Mouse (Mus musculus) midbrain, embryonic 10.5 days (tissue): ENCODE data around the gene Prkrip1. TPM values are rescaled to one million over a fixed set of nuclear protein-coding genes. Genes with fewer than 3 reads are reported as not detected.
"Not testable (repeated sequence)": the region's sequence is repeated elsewhere in the genome, so short reads cannot be mapped to it uniquely, and the experiment has no call there.

Experiments
- DNase-seq: peaks from one replicate; pipeline ENCODE4 v3.0.0-alpha.2; 2017; ENCODE audit warnings: low spot score
- H3K27ac ChIP-seq: fragments of 300-500 bp; sonication (generic); replicated peaks from 2 replicates; pipeline ENCODE4 v1.5.1; 2016; ENCODE audit warnings: mild to moderate bottlenecking
- H3K27me3 ChIP-seq: fragments of 300-500 bp; sonication (generic); 2 replicates; pipeline ENCODE4 v1.6.1; 2016; ENCODE audit warnings: low read depth, mild to moderate bottlenecking; ENCODE audit not compliant: poor library complexity, severe bottlenecking
- H3K36me3 ChIP-seq: fragments of 300-500 bp; sonication (generic); 2 replicates; pipeline ENCODE4 v1.6.1; 2016; ENCODE audit warnings: mild to moderate bottlenecking, moderate library complexity
- H3K4me1 ChIP-seq: fragments of 300-500 bp; sonication (generic); 2 replicates; pipeline ENCODE4 v1.6.1; 2016
- H3K4me3 ChIP-seq: fragments of 300-500 bp; sonication (generic); 2 replicates; pipeline ENCODE4 v1.5.1; 2016; ENCODE audit warnings: mild to moderate bottlenecking, moderate library complexity
- H3K9me3 ChIP-seq: fragments of 300-500 bp; sonication (generic); replicated peaks from 2 replicates; pipeline ENCODE4 v1.6.1; 2016; ENCODE audit warnings: mild to moderate bottlenecking
- WGBS: fragments of 180-500 bp; shearing (Covaris S2); methylation state at CpG from one replicate; pipeline ENCODE4 v1.1.7; 2016; 5-methylcytosine and 5-hydroxymethylcytosine counted together
- polyA plus RNA-seq: library from polyadenylated mRNA; unstranded; fragments of >200 nt; fragmentation: Nextera tagmentation; extraction: Ambion mirVana; gene quantifications from 2 replicates; pipeline ENCODE4 v1.2.1, GENCODE M21; 2016

Gene Prkrip1
- polyA plus RNA-seq, 1 experiment from 2014 or later, result 72.9 TPM

- no peak for DNase-seq
- Histone ChIP-seq H3K27me3 (peaks cover 14% of the 10 kb centered on the region), H3K4me1 (peaks cover 22% of the 10 kb centered on the region), H3K36me3 (peaks cover 13% of the 10 kb centered on the region; the same call in 1 of the 2 replicates), H3K27ac (peak overlapping the region; percentile 87), H3K4me3 (peak overlapping the region; percentile 74), H3K9me3 (peaks cover 7% of the 10 kb centered on the region; the same call in 1 of the 2 replicates)
- 17% methylated on average over 15 of the region's 15 CpGs for WGBS
Observed at GRCm38 (mm10) chr5:136169626-136170511, 28.9 kb downstream of the Prkrip1 start.

GRCm38 (mm10) chr5:136168071-136168470 lies 30.7 kb downstream of the Prkrip1 start:
- DNase-seq, result no peak
- Histone ChIP-seq H3K27ac (no peak overlapping the region), H3K36me3 (peaks cover 13% of the 10 kb centered on the region; the same call in 1 of the 2 replicates), H3K9me3 (peaks cover 7% of the 10 kb centered on the region; the same call in 1 of the 2 replicates), H3K4me3 (no peak overlapping the region), H3K27me3 (peaks cover 14% of the 10 kb centered on the region), H3K4me1 (peaks cover 22% of the 10 kb centered on the region)
- WGBS, result 93% methylated on average over 3 of the region's 3 CpGs

DNA sequence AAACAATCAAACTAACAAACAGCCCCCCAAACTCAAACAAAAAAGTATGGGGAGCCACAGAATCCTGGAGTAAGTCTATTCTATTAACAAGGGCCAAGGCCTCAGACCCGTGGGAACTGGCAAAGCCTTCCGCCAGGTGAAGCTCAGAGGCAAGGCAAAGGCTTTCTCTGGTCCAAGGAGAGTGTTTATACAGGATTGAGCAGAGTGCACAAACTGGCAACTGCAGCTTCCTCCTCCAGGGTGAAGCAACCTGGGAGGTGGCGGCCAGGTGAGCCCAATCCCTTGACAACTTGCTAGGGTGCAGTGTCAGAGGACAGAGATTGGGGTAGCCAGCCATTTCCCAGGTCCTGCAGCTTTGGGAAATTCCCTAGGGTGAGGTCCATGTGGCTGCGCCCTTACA lies 31.5 kb downstream of the Prkrip1 start:
- Histone ChIP-seq H3K9me3 (peaks cover 7% of the 10 kb centered on the region; the same call in 1 of the 2 replicates), H3K4me3 (no peak overlapping the region), H3K27ac (no peak overlapping the region), H3K4me1 (peaks cover 22% of the 10 kb centered on the region), H3K27me3 (peaks cover 9% of the 10 kb centered on the region), H3K36me3 (peaks cover 13% of the 10 kb centered on the region; the same call in 1 of the 2 replicates)
- WGBS, result 91% methylated on average over 4 of the region's 4 CpGs
- DNase-seq, result no peak

DNA sequence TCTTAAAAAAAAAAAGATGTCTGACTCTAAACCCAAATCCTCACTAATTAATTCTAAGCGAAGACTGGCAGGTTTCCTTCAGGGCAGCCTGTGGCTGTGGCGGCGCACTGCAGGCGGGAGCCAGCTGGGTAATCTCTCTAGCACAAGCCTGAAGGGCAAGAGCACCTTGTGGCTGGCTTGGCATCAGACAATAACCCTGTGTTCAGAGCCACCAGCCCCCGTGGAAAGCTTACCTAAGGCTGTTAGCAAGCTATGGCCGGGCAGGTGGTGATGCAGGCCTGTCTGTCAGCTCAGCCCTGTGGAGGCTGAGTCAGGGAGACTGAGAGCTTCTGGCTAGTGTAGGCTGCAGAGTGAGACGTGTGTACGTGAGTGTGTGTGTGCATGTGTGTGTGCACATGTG lies 33.5 kb downstream of the Prkrip1 start:
- 85% methylated on average over 8 of the region's 8 CpGs for WGBS
- no peak overlapping the region for H3K27ac ChIP-seq
- no peaks in the 10 kb centered on the region for H3K27me3 ChIP-seq
- no peak for DNase-seq
- peaks cover 17% of the 10 kb centered on the region for H3K36me3 ChIP-seq
- H3K4me1 ChIP-seq, result peaks cover 8% of the 10 kb centered on the region
- peaks cover 7% of the 10 kb centered on the region; the same call in 1 of the 2 replicates for H3K9me3 ChIP-seq
- H3K4me3 ChIP-seq, result no peak overlapping the region

- H3K27ac ChIP-seq, result no peak overlapping the region
- 86% methylated on average over 11 of the region's 11 CpGs for WGBS
- no peak for DNase-seq
- H3K27me3 ChIP-seq, result no peaks in the 10 kb centered on the region
- H3K9me3 ChIP-seq, result peaks cover 7% of the 10 kb centered on the region; the same call in 1 of the 2 replicates
- H3K4me1 ChIP-seq, result no peaks in the 10 kb centered on the region
- H3K36me3 ChIP-seq, result peaks cover 19% of the 10 kb centered on the region
- no peak overlapping the region for H3K4me3 ChIP-seq
Observed at GRCm38 (mm10) chr5:136163807-136164474, 34.8 kb downstream of the Prkrip1 start.

- H3K27ac ChIP-seq, H3K4me1 ChIP-seq, H3K27me3 ChIP-seq, H3K4me3 ChIP-seq, H3K36me3 ChIP-seq, DNase-seq, H3K9me3 ChIP-seq: not testable (repeated sequence)
- 93% methylated on average over 11 of the region's 12 CpGs for WGBS
Observed at GRCm38 (mm10) chr5:136160084-136160483, 38.7 kb downstream of the Prkrip1 start.

DNA sequence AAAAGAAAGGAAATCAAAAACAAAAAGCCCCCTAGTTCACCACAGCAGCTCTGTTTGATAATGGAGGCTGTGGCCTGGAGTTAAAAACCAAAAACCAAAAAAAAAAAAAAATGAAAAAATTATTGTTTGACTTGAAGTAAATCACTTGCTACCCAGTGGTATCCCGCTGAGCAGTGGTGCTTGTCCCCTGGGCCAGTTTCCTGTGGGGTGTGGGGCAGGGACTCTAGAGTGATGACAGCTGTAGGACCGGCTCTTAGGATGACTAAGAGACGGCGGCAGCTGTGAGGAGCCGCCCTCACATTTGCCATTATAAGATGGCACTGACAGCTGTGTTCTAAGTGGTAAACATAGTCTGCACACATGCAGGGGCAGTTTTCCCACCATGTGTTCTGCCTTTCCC lies 43.4 kb downstream of the Prkrip1 start:
- Histone ChIP-seq H3K36me3 (peaks cover 4% of the 10 kb centered on the region; the same call in 1 of the 2 replicates), H3K9me3 (no peaks in the 10 kb centered on the region), H3K4me1 (no peaks in the 10 kb centered on the region), H3K27ac (no peak overlapping the region), H3K4me3 (no peak overlapping the region), H3K27me3 (no peaks in the 10 kb centered on the region)
- no peak for DNase-seq
- WGBS, result 92% methylated on average over 5 of the region's 5 CpGs

- H3K27me3 ChIP-seq, result no peaks in the 10 kb centered on the region
- H3K27ac ChIP-seq, result no peak overlapping the region
- H3K36me3 ChIP-seq, result no peaks in the 10 kb centered on the region
- DNase-seq, result no peak
- no peaks in the 10 kb centered on the region for H3K4me1 ChIP-seq
- 86% methylated on average over 8 of the region's 8 CpGs for WGBS
- H3K9me3 ChIP-seq, result no peaks in the 10 kb centered on the region
- H3K4me3 ChIP-seq, result no peak overlapping the region
Observed at GRCm38 (mm10) chr5:136152365-136152764, 46.4 kb downstream of the Prkrip1 start.

DNA sequence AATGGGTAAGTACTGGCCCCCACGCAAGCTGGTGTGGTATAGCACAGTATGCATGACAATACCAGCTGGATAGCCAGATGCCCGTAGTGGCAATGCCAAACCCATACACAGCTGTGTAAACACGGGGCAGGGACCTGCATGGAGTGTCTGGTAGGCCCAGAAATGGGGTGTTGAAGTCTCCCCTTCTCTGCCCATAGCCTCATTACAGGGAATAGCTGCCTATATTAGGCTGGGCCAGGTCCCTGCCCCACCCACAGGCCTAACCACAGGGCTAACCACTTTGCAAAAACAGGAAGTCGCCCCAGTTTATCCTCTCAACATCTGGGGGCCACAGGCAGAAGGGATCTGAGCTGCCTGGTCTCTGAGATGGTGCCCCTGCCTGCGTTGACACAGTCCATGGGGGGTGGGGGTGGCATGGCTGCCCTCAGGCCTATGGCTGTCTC lies 49.6 kb downstream of the Prkrip1 start:
- not testable (repeated sequence) for H3K36me3 ChIP-seq, DNase-seq, H3K9me3 ChIP-seq, H3K4me3 ChIP-seq, H3K4me1 ChIP-seq, H3K27me3 ChIP-seq, H3K27ac ChIP-seq
- WGBS, result 69% methylated on average over 5 of the region's 5 CpGs

- H3K4me3 ChIP-seq, result no peak overlapping the region
- H3K9me3 ChIP-seq, result no peaks in the 10 kb centered on the region
- no peaks in the 10 kb centered on the region for H3K27me3 ChIP-seq
- no peak for DNase-seq
- no peak overlapping the region for H3K27ac ChIP-seq
- 72% methylated on average over 8 of the region's 8 CpGs for WGBS
- no peaks in the 10 kb centered on the region for H3K36me3 ChIP-seq
- H3K4me1 ChIP-seq, result no peaks in the 10 kb centered on the region
Observed at GRCm38 (mm10) chr5:136147704-136148103, 51.1 kb downstream of the Prkrip1 start.

GRCm38 (mm10) chr5:136146936-136147335 lies 51.8 kb downstream of the Prkrip1 start:
- Histone ChIP-seq H3K4me3 (no peak overlapping the region), H3K9me3 (no peaks in the 10 kb centered on the region), H3K36me3 (peaks cover 6% of the 10 kb centered on the region), H3K4me1 (no peaks in the 10 kb centered on the region), H3K27me3 (no peaks in the 10 kb centered on the region), H3K27ac (no peak overlapping the region)
- 90% methylated on average over 1 of the region's 1 CpGs for WGBS
- no peak for DNase-seq

- DNase-seq, result no peak
- WGBS, result 85% methylated on average over 12 of the region's 12 CpGs
- Histone ChIP-seq H3K4me1 (no peaks in the 10 kb centered on the region), H3K27ac (no peak overlapping the region), H3K27me3 (no peaks in the 10 kb centered on the region), H3K36me3 (peaks cover 28% of the 10 kb centered on the region), H3K4me3 (no peak overlapping the region), H3K9me3 (no peaks in the 10 kb centered on the region)
Observed at GRCm38 (mm10) chr5:136144606-136145430, 53.9 kb downstream of the Prkrip1 start.
